In genomic region chr17:80683821-80684576, GRCm38 (mm10) we compare ENCODE assay signal across 10 mouse cellular contexts. TPM values are rescaled to one million over a fixed set of nuclear protein-coding genes. Genes with fewer than 3 reads are reported as not detected.
DNase-seq lines count a peak whose midpoint lies in the region; ATAC-seq lines count a peak whose summit lies in the region.
"Had no signal": no experiment of that assay in that cellular context is flagged by ENCODE, and none has a peak within 500 bp of the region (broad histone marks: within the 10 kb centered on the region; RNA-seq: fewer than 3 reads in every experiment).

No protein-coding gene starts in this region.

- 62% methylated on average over 6 of the region's 6 CpGs for WGBS in limb, embryonic 15.5 days
- 60% methylated on average over 6 of the region's 6 CpGs for WGBS in limb, embryonic 10.5 days
- WGBS in liver, embryonic 16.5 days (ENCODE audit: insufficient replicate concordance), result 48% methylated on average over 6 of the region's 6 CpGs
- 32% methylated on average over 6 of the region's 6 CpGs for WGBS in stomach, embryonic 15.5 days

- DNase-seq in limb, embryonic 10.5 days (ENCODE audit: low spot score), result no peak
- peak; percentile 9 for DNase-seq in c-Kit-positive CD71-negative TER-119-negative erythroid progenitor cells, embryonic 14.5 days (ENCODE audit: low read depth)
- peak; percentile 57 for DNase-seq in heart, postnatal 4 days
- no peak for DNase-seq in thymus, postnatal 25 days
- no peak for DNase-seq in gastrocnemius, postnatal 36 days

- 0 out of 2 replicates have a peak overlapping the region, but pooled peaks have one; percentile 19 for H3K27ac ChIP-seq in limb, embryonic 15.5 days
- no peak overlapping the region for H3K27ac ChIP-seq in limb, embryonic 10.5 days
- no peak overlapping the region for H3K27ac ChIP-seq in liver, embryonic 16.5 days (ENCODE audit: low read length)
- H3K27ac ChIP-seq in stomach, embryonic 15.5 days, result no peak overlapping the region
- H3K27ac ChIP-seq: embryonic facial prominence, embryonic 13.5 days; neural tube, embryonic 12.5 days had no signal

- H3K4me3 ChIP-seq in limb, embryonic 15.5 days, result no peak overlapping the region
- no peak overlapping the region for H3K4me3 ChIP-seq in limb, embryonic 10.5 days
- H3K4me3 ChIP-seq in liver, embryonic 16.5 days (ENCODE audit: low read depth, low read length), result no peak overlapping the region
- no peak overlapping the region for H3K4me3 ChIP-seq in stomach, embryonic 15.5 days (replicated peaks)
- H3K4me3 ChIP-seq: embryonic facial prominence, embryonic 13.5 days; neural tube, embryonic 12.5 days had no signal

- ATAC-seq in limb, embryonic 15.5 days (ENCODE audit: insufficient number of reproducible peaks, low FRiP score, low TSS enrichment, low read depth), result no peak
- ATAC-seq in liver, embryonic 16.5 days (ENCODE audit: low read depth), result peak; percentile 82
- ATAC-seq in stomach, embryonic 15.5 days (ENCODE audit: insufficient read depth, low FRiP score, low read depth), result peak; percentile 71; the same call in 1 of the 2 replicates

- no peaks in the 10 kb centered on the region for H3K36me3 ChIP-seq in limb, embryonic 15.5 days
- H3K36me3 ChIP-seq in limb, embryonic 10.5 days, result peaks cover 8% of the 10 kb centered on the region
- no peaks in the 10 kb centered on the region for H3K36me3 ChIP-seq in liver, embryonic 16.5 days (ENCODE audit: control insufficient read depth, insufficient read depth)
- no peaks in the 10 kb centered on the region for H3K36me3 ChIP-seq in stomach, embryonic 15.5 days
- H3K36me3 ChIP-seq: neural tube, embryonic 12.5 days had no signal

- H3K9me3 ChIP-seq in limb, embryonic 15.5 days, result no peaks in the 10 kb centered on the region
- H3K9me3 ChIP-seq in limb, embryonic 10.5 days (replicated peaks), result no peaks in the 10 kb centered on the region
- no peaks in the 10 kb centered on the region for H3K9me3 ChIP-seq in liver, embryonic 16.5 days (replicated peaks; ENCODE audit: control insufficient read depth, low read length)
- H3K9me3 ChIP-seq in stomach, embryonic 15.5 days, result no peaks in the 10 kb centered on the region
- H3K9me3 ChIP-seq: embryonic facial prominence, embryonic 13.5 days; neural tube, embryonic 12.5 days had no signal

- H3K4me1 ChIP-seq in limb, embryonic 15.5 days, result no peaks in the 10 kb centered on the region
- H3K4me1 ChIP-seq in limb, embryonic 10.5 days, result peaks cover 8% of the 10 kb centered on the region; the same call in 1 of the 2 replicates
- no peaks in the 10 kb centered on the region for H3K4me1 ChIP-seq in liver, embryonic 16.5 days (ENCODE audit: control insufficient read depth, low read depth, low read length)
- H3K4me1 ChIP-seq in stomach, embryonic 15.5 days, result 0 out of 2 replicates have a peak, but pooled peaks cover 10% of the 10 kb centered on the region

- H3K4me2 ChIP-seq in limb, embryonic 15.5 days, result no peak overlapping the region
- no peak overlapping the region for H3K4me2 ChIP-seq in liver, embryonic 16.5 days (ENCODE audit: low read depth, low read length)
- no peak overlapping the region for H3K4me2 ChIP-seq in stomach, embryonic 15.5 days
- H3K4me2 ChIP-seq: embryonic facial prominence, embryonic 13.5 days; neural tube, embryonic 12.5 days had no signal

- H3K9ac ChIP-seq in limb, embryonic 15.5 days, result no peak overlapping the region
- no peak overlapping the region for H3K9ac ChIP-seq in liver, embryonic 16.5 days (ENCODE audit: low read depth, low read length)
- no peak overlapping the region for H3K9ac ChIP-seq in stomach, embryonic 15.5 days
- H3K9ac ChIP-seq: embryonic facial prominence, embryonic 13.5 days; neural tube, embryonic 12.5 days had no signal

- intact Hi-C loops in gastrocnemius, postnatal 36 days (cut with DNase I), result no loop called here

- no peaks in the 10 kb centered on the region for H3K27me3 ChIP-seq in limb, embryonic 15.5 days
- no peaks in the 10 kb centered on the region for H3K27me3 ChIP-seq in limb, embryonic 10.5 days (ENCODE audit: low read depth, poor library complexity, severe bottlenecking)
- H3K27me3 ChIP-seq in liver, embryonic 16.5 days (ENCODE audit: control insufficient read depth, insufficient read depth, low read depth, low read length), result no peaks in the 10 kb centered on the region
- H3K27me3 ChIP-seq in stomach, embryonic 15.5 days (replicated peaks), result no peaks in the 10 kb centered on the region
- H3K27me3 ChIP-seq: embryonic facial prominence, embryonic 13.5 days; neural tube, embryonic 12.5 days had no signal

RNA-seq across cellular contexts. Expression of gene Map4k3, which starts 44.3 kb away (rescaled TPM):
- polyA plus RNA-seq in limb, embryonic 15.5 days (2015; fragmentation: Nextera tagmentation; extraction: Ambion mirVana), result 21.2 and 31.1 TPM in 2 replicates
- 19.3 and 25.3 TPM in 2 replicates for polyA plus RNA-seq in limb, embryonic 10.5 days (2016; fragmentation: Nextera tagmentation; extraction: Ambion mirVana)
- 10 to 100 TPM; 49.6 to 51.9 TPM for total RNA-seq in heart, postnatal 4 days (2021)
- polyA plus RNA-seq in liver, embryonic 16.5 days (2015; fragmentation: Nextera tagmentation; extraction: Ambion mirVana), result 3.6 and 3.7 TPM in 2 replicates
- polyA plus RNA-seq in stomach, embryonic 15.5 days (2015; fragmentation: Nextera tagmentation; extraction: Ambion mirVana), result 27.7 and 28.9 TPM in 2 replicates
- total RNA-seq in gastrocnemius, postnatal 36 days (2021), result 10 to 100 TPM; 10.6 to 14.2 TPM

Comparison
In these comparisons a context has a peak if more than half of its experiments do, and no peak if none do; other contexts are left out.
1. DNase-seq: peak in c-Kit-positive CD71-negative TER-119-negative erythroid progenitor cells, embryonic 14.5 days (single experiment) and heart, postnatal 4 days (single experiment); none in limb, embryonic 10.5 days (single experiment), thymus, postnatal 25 days (single experiment) and gastrocnemius, postnatal 36 days (0 of 2).